Mouse (Mus musculus) gastrocnemius, postnatal 4 days (tissue): ENCODE results near the gene Fgfr2. TPM values are rescaled to one million over a fixed set of nuclear protein-coding genes. Genes with fewer than 3 reads are reported as not detected.

Source experiments
- DNase-seq, 2 experiments: peaks; one replicate each; pipeline ENCODE4 v3.0.0; 2021 to 2022; ENCODE audit warnings: low spot score in 2 of 2, mixed read lengths in 2 of 2
- total RNA-seq, 2 experiments: library from RNA; stranded (reverse); gene quantifications; 2 replicates each; pipeline ENCODE4 v1.2.3; 2021

The Fgfr2 gene
- total RNA-seq, 2 experiments from 2014 or later = 6.5 to 8.0 TPM

GRCm38 (mm10) chr7:130368827-130369641, 2754.1 kb downstream of the Fgfr2 start:
- no peak for DNase-seq

DNA sequence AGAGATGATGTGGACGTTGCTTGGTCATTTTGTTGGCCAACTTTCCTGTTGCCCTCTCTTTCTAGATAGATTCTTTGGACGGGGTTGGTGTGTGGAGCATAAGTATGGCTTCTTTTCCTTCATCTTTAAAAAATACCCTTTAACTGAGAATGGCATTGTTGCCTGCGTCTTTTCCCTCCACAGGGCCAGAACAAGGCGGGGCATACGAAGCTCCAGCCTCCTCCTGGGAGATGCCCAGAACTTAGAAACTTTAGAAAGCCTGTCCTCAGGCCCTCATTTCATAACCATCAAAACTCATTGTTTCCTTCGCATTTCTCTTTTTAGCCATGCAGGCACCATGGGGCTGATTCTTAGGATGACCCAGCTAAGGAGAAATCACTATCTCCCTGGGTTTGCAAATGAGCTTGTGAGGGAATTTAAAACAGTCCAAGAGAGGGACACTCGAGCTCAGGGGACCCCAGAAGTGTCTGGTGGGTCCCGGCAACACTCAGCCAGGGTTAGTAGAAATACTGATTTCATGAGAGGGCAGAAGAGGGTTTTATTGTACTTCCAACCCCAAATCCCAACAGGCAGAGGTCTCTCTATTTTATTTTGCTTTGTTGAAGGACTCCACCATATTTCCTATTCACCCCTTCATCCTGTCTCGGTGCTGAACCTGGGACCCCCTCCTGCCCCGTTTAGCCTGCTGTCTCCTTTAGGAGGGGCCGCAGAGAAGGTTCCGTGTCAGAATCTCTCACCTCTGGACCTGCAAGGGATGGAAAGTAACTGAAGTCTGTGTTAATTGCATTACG, 2754.9 kb downstream of the Fgfr2 start:
- DNase-seq = no peak

DNA sequence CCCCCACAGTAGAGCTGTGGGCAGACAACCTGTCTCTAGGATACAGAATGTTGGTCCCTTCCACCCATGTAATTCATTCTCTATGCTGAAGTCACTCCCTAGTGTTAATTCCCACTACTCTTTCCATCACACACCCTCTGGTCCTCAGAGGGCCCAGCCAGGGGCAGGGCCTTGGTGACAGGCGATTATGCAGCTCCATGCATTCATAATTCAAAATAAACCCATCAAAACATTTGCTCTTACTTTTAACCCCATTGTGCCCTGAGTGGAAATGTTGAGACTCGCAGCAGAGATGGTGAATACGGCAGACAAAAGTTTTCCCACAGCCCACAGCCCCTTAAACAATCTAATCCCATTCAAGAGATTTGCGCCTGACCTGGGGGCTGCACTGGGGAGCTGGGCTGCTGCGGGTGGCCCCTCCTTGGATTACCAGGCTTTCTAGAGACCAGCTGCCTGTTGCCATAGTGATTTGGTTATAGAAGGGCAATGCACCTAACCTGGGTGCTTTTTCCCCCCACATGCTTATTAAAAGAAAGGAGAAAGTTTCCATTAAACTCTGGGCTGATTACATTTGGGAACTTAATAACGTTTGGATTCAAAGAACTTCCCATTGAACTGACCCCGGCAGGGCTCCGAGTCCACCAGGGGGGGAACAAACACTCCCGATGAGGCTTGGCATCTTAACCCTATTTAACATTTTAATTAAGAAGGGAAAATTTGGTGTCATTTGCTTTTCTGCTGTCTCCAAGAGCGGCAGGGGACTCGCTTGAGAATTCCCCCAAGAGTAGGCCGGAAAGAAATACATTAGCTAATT, 2755.7 kb downstream of the Fgfr2 start:
- DNase-seq = no peak

DNA sequence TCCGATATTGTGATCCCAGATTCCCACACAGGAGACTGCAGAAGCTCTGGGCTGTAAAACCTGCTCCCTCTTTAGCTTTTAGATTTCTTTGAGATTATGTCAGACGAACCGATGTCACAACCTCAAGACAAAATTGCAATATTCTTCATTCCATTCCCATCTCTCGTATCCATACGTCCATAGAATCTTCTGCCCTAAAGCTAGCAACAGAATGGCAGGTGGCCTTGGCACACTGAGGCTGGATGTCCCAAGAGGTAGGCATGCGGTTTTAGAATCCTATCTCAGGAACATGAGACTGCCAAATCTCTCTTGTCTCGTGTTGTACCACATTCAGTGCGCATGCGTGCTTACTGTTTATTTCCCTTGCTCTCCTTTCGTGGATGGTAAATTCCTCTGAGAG, 2757.4 kb downstream of the Fgfr2 start:
- no peak for DNase-seq

- no peak for DNase-seq
Measured at GRCm38 (mm10) chr7:130340412-130341152, 2782.6 kb downstream of the Fgfr2 start.

DNA sequence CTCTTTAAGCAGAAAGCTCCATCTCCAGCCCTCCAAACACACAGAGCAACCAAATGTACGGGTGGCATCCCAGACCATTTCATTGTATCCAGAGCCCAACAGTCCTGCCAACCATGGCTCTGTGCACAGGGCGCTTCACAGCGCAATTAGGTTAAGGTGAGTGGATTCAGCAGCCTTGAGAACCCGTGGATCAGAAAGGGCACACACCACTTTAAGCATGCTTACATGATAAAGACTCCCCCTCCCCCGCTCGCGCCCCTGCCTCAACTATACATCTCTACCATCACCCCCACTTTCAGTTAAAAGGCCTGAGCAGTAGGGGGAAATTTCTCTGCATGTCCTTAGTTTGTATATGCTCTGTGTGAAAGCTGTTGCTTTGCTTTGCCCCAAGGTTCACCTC, 2785.5 kb downstream of the Fgfr2 start:
- DNase-seq = no peak

- no peak for DNase-seq
Measured at GRCm38 (mm10) chr7:130335440-130336051, 2787.6 kb downstream of the Fgfr2 start.

DNA sequence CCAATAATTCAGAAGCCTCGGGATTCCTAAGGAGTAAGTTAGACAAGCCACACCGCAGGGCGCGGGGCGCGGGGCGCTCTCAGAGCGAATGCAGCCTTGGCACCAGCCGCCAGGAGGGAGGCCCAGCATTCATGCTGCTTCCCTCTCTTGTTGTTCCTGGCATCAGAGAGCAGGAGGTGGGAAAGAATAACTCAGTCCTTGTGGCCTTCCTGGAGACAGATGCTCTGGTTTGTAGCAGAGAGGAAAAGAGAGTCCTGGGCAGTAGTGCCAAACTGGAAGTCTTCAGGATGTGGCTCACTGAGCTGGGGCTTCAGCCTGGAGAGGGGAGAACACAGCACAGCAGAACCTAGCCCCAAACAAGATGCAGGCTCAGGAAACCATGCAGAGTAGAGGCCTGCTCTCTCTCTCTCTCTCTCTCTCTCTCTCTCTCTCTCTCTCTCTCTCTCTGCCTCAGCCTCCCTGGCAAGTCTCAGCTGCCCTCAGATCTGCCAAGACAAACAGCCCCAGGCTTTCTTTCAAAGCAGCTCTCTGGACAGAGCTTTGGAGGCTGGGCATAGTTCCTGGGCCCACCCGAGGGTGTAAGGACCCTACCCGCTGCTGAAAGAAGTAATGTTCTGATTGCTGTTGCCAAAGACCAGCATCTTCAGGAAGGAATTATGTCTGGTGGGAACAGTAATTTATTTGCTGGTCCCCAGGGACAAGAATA, 2790.5 kb downstream of the Fgfr2 start:
- no peak for DNase-seq

GRCm38 (mm10) chr7:130327603-130328365, 2795.4 kb downstream of the Fgfr2 start:
- no peak for DNase-seq

GRCm38 (mm10) chr7:130325983-130326433, 2797.1 kb downstream of the Fgfr2 start:
- no peak for DNase-seq

DNA sequence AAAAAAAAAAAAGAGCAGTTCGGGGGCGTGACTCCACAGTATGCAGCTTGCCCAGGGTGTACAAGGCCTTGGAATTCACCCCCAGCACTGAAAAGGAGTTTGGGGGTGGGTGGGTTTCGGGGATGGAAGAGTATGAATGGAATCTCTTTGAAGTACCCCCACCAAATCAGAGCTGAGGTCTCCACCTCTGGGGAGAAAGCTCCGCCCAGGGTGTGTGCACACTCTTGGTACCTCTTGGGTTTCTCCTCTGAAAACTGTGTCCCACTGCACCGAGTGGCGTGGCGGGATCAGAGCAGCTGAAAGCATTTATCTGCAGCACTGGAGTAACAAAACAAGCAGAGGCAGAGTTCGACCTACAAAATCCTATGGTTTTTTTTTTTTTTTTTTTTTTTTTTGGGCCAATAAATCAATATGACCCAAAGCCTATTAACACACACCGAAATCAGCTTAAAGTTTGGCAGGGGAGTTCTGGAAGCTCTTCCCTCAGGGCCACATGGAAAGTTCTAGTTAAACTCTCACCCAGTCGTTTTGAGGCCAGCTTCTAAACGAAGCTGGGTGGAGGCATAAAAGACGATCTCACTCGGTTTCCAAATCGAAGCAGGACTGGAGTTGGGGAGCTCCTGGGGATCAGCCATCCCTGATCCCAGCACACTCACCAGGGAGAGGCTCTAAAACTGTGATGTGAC, 2798.3 kb downstream of the Fgfr2 start:
- DNase-seq = no peak

DNA sequence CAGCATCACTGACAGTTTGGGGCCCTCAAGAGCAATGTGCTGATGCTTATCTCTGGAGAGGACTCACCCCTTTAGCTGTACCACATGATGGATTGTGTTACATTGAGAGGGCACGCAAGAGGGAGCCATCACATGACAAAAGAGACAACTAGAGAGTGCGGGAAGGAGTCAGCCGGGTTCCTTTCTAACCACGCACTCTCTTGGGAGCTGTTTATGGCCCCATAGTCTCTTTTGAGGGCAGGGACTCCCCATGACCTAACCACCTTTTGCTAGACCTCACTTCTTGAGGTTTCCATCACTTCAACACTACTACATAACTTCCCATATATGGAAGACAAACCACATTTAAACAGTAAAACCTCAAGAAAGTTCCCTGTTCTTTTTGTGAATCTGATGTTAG, 2799.4 kb downstream of the Fgfr2 start:
- no peak for DNase-seq

DNA sequence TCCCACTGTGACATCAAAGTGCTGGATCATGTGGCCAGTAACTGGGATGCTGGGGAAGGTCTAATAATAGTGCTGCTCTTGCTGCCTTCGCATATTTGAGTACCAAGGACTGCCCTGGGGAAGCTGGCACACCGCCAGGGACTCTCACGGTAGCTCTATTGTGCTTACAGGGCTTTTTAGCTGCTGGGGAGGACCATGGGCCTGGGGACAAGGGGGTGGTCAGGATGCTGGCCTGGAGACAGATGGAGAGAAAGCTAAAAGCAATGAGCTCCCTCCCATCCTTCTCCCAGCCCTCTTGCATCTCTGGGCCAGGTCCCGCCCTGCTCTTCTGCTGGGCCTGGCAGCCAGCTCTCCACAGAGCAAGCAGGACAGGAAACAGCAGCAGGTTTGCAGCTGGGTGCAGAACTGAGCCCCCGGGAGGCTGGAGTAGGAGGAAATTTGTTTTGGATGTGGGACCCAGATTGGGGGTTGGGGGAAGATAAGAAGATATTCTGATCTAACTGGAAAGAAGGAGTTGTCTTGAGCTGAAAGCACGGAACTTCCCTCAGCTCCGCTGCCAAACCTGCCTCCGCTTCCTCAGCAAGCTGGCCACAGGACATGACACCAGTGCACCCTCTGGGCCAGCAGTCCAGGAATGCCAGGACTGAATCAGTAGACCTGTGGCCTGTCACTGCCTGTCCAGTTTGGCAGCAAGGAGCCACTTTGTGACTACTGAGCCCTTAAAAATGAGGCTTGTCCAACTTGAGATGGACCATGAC, 2803.2 kb downstream of the Fgfr2 start:
- DNase-seq = peak; percentile 40 to 65

DNA sequence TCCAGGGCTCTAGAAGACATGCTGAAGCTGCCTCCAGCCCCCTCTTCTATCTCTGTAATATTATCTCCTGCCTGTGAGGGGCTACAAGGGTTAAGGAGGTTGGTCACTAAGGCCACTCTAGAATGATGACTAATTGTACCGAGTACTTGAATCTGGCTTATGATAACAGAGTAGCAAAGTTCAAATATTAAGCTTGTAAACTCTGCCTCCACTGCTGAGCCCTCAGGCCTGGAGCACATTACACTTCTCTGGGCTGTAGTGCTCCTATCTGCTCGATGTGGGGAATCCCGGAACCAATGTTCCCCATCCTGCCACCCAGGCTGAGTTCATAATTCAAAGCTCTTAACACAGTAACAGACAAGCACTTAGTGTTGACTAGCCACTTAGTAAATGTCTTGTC, 2806.9 kb downstream of the Fgfr2 start:
- no peak for DNase-seq

GRCm38 (mm10) chr7:130315221-130315620, 2807.9 kb downstream of the Fgfr2 start:
- DNase-seq = no peak

DNA sequence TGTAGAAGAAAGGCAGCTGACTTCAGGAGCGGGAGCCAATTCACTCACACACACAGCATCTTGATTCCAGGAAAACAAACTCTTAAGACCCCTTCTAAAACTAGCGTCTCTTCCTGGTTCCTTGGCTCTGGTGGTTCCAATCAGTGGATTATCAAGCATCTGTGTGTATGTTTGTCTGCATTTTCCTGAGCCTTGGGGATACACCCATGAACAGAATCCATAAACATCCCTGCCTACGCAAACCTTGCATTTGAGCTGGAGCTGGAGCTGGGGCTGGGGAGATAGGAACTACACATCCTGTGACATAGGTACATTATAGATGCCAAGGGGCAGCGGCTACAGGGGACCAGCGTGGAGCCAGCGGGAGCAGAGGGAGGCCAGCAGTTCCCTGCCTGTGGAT, 2808.5 kb downstream of the Fgfr2 start:
- no peak for DNase-seq

DNA sequence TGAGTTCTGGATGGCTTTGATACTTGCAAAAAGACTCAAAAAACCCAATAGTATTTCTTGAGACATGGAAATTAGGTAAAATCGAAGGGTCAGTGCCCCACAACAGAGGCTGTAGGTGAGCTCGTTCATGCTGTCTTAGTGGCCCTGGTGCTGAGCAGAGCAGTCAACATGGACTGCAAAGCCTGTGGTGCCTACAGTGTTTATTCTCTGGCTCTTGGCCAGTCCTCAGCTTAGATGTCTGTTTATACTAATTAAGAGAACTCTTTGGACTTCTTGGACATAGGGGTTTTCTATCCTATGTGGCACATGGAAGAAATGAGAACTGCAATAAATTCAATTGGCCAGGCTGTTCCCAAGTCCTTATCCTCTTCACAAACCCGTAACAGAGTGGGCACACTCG, 2811.8 kb downstream of the Fgfr2 start:
- DNase-seq = no peak

DNA sequence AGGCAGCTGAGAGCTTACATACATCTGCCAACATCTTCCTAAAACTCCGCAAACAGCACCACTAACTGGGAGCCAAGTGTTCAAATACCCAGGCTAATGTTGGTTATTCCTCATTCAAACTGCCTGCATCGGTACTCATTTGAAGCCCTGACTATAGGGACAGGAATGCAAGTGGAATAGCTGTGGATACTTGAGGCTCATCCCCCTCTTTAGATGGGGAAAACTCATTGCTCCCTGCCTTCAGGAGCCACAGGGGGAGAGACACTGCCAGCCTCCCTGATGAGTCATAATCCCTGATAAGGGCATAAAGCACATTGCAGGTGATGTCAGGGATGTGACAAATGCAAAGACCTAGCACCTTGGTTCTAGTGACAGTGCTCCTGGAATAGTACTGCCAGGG, 2814.0 kb downstream of the Fgfr2 start:
- DNase-seq = no peak
